13 mouse cellular contexts compared by ENCODE assay signal in the genomic region with DNA sequence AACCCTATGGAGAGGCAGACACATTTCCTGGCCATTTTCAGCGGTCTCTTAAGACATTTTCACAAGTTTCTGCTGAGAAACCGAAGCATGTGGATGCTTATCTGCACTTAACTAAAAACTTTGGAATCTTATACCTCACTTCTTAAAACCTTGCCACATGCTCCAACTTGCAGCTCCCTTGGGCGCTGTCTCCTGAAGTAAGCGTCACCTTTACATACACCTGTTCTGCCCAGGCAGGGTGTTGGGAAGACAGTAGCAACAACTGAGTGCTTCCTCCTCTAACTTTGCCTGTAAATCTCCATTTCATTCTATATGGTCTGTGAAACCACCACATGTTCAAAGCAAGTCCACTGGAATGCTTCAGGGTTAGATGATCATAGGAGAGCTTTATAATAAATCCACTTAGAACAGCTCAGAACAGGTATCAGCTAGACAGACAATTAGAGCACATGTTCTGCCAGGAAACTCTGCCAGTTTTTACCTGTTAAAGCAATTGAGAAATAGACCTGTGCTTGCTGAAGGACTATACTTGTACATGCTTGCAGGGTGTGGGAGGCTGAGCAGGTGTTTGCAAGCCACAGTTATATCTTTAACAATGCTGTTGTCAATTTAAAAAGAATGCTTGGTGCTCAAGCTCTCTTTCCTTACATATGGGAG.
DNase-seq lines count a peak whose midpoint lies in the region; ATAC-seq lines count a peak whose summit lies in the region.
"Had no signal": no experiment of that assay in that cellular context is flagged by ENCODE, and none has a peak within 500 bp of the region (broad histone marks: within the 10 kb centered on the region; RNA-seq: fewer than 3 reads in every experiment).

No protein-coding gene starts in this region.

- H3K4me1 ChIP-seq in kidney, embryonic 15.5 days: peaks cover 31% of the 10 kb centered on the region
- H3K4me1 ChIP-seq in limb, embryonic 10.5 days: peaks cover 38% of the 10 kb centered on the region
- no peaks in the 10 kb centered on the region for H3K4me1 ChIP-seq in forebrain, embryonic 13.5 days
- H3K4me1 ChIP-seq: forebrain, embryonic 15.5 days had no signal

- no peak overlapping the region for H3K9ac ChIP-seq in kidney, embryonic 15.5 days
- H3K9ac ChIP-seq in forebrain, embryonic 13.5 days: no peak overlapping the region
- H3K9ac ChIP-seq: forebrain, embryonic 15.5 days; liver, embryonic 14.5 days had no signal

- peak overlapping the region; percentile 73 for H3K27ac ChIP-seq in kidney, embryonic 15.5 days
- peak overlapping the region; percentile 53 for H3K27ac ChIP-seq in limb, embryonic 10.5 days
- no peak overlapping the region for H3K27ac ChIP-seq in forebrain, embryonic 13.5 days
- H3K27ac ChIP-seq: forebrain, embryonic 15.5 days; liver, embryonic 14.5 days had no signal

- no peaks in the 10 kb centered on the region for H3K9me3 ChIP-seq in kidney, embryonic 15.5 days (replicated peaks)
- no peaks in the 10 kb centered on the region for H3K9me3 ChIP-seq in limb, embryonic 10.5 days (replicated peaks)
- H3K9me3 ChIP-seq in forebrain, embryonic 13.5 days (replicated peaks): no peaks in the 10 kb centered on the region
- H3K9me3 ChIP-seq: forebrain, embryonic 15.5 days had no signal

- H3K27me3 ChIP-seq in kidney, embryonic 15.5 days: no peaks in the 10 kb centered on the region
- H3K27me3 ChIP-seq in limb, embryonic 10.5 days (ENCODE audit: low read depth, poor library complexity, severe bottlenecking): no peaks in the 10 kb centered on the region
- H3K27me3 ChIP-seq in forebrain, embryonic 13.5 days: no peaks in the 10 kb centered on the region
- H3K27me3 ChIP-seq: forebrain, embryonic 15.5 days had no signal

- no peak for DNase-seq in kidney, adult 18-20 months
- DNase-seq in urinary bladder, postnatal 14 days (ENCODE audit: low spot score): peak; percentile 7
- no peak for DNase-seq in urinary bladder, adult 2 months (ENCODE audit: low spot score)
- DNase-seq in limb, embryonic 10.5 days (ENCODE audit: low spot score): no peak
- DNase-seq in natural killer cell, adult 2 months (ENCODE audit: low spot score in 2 of 2): no peak
- DNase-seq: adrenal gland, postnatal 25 days; cerebellum, postnatal 25 days; gastrocnemius, postnatal 10 days had no signal

- H3K36me3 ChIP-seq in kidney, embryonic 15.5 days: no peaks in the 10 kb centered on the region
- H3K36me3 ChIP-seq in limb, embryonic 10.5 days: no peaks in the 10 kb centered on the region
- no peaks in the 10 kb centered on the region for H3K36me3 ChIP-seq in forebrain, embryonic 13.5 days (ENCODE audit: poor library complexity, severe bottlenecking)
- H3K36me3 ChIP-seq: forebrain, embryonic 15.5 days had no signal

- ATAC-seq in kidney, embryonic 15.5 days (replicated peaks; ENCODE audit: low FRiP score): peak; percentile 16; the same call in 1 of the 2 replicates
- no peak for ATAC-seq in forebrain, embryonic 13.5 days
- ATAC-seq: CD4-positive, CD25-positive, alpha-beta regulatory T cell, adult 4 months; forebrain, embryonic 15.5 days had no signal

- 47% methylated on average over 4 of the region's 4 CpGs for WGBS in kidney, embryonic 15.5 days
- 62% methylated on average over 4 of the region's 4 CpGs for WGBS in limb, embryonic 10.5 days
- WGBS in forebrain, embryonic 13.5 days: 79% methylated on average over 4 of the region's 4 CpGs

- H3K4me2 ChIP-seq in kidney, embryonic 15.5 days: 0 out of 2 replicates have a peak overlapping the region, but pooled peaks have one; percentile 12
- no peak overlapping the region for H3K4me2 ChIP-seq in forebrain, embryonic 13.5 days
- H3K4me2 ChIP-seq: forebrain, embryonic 15.5 days had no signal

- no peak overlapping the region for H3K4me3 ChIP-seq in kidney, embryonic 15.5 days (replicated peaks)
- no peak overlapping the region for H3K4me3 ChIP-seq in limb, embryonic 10.5 days
- H3K4me3 ChIP-seq in forebrain, embryonic 13.5 days: no peak overlapping the region
- H3K4me3 ChIP-seq: forebrain, embryonic 15.5 days had no signal
